18 mouse cellular contexts compared by ENCODE assay signal in the genomic region with DNA sequence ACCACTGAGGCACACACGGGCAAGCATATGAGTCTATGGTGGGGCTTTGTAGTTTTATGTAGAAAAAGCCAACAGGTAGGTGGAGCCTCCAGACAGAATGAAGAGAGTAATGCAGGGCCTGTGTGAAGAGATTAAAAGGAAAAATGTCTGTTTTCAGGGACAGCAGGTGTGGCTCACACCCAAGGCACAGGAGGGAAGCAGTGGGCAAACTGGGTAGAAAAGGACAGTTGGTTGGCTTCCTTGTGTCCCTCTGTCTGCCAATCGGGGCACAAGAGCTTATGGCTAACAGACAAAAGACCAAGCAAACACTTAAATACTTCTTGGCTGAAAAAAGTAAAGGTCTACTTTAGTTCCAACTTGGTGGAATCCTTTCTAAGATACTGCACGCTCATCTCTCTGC.
DNase-seq lines count a peak whose midpoint lies in the region; ATAC-seq lines count a peak whose summit lies in the region.
"Had no signal": no experiment of that assay in that cellular context is flagged by ENCODE, and none has a peak within 500 bp of the region (broad histone marks: within the 10 kb centered on the region; RNA-seq: fewer than 3 reads in every experiment).

No protein-coding gene starts in this region.

- ATAC-seq in cerebellum, adult (ENCODE audit: insufficient number of reproducible peaks, low FRiP score, low TSS enrichment): peak; percentile 49
- ATAC-seq: activated CD4-positive, CD25-positive, alpha-beta regulatory T cell, adult 4 months; CD4-positive, CD25-positive, alpha-beta regulatory T cell, adult 4 months; forebrain, embryonic 14.5 days; forebrain, embryonic 16.5 days; Patski had no signal

- intact Hi-C loops in heart, postnatal 14 days (cut with DNase I): no loop called here

- no peak for DNase-seq in cerebellum, adult 8-10 months
- peak; percentile 38 for DNase-seq in cerebellum, adult 9-11 months
- DNase-seq in cerebellum, postnatal 36 days: no peak
- peak; percentile 43 for DNase-seq in heart, adult 11 months
- DNase-seq in heart, postnatal 14 days: no peak
- DNase-seq in brain, adult 2 months (ENCODE audit: low read depth, low spot score): peak; percentile 68
- no peak for DNase-seq in thymus, postnatal 10 days (ENCODE audit: low spot score in 2 of 2)
- DNase-seq: adrenal gland, adult 8-10 months; adrenal gland, postnatal 14 days; adrenal gland, postnatal 36 days; B cell, adult 2 months; embryo, embryonic 11 days had no signal

Comparison
In these comparisons a context has a peak if more than half of its experiments do, and no peak if none do; other contexts are left out.
1. DNase-seq: peak in cerebellum, adult 9-11 months (single experiment), heart, adult 11 months (single experiment) and brain, adult 2 months (single experiment); none in cerebellum, adult 8-10 months (single experiment), cerebellum, postnatal 36 days (0 of 2), heart, postnatal 14 days (0 of 2) and thymus, postnatal 10 days (0 of 2).